Comparison of ENCODE assay signal across 13 mouse cellular contexts in the genomic region with DNA sequence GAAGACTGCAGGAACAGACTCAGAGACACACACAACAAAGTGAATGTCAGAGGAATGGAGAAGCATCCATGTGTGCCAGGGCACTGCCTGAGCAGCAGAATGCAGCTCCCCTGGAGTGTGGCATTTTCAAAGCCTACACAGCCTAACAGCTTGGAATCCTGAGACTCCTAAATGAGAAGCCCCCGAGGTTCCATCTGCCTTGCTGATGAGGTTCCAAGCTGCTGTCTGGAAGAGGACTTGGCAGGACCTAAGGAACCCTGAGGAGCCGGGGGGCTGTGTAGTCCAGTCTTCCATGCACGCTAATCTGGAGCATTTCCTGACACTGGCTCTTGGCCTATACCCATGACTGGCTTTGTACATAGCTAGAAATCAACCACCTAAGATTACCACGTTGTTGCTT.
DNase-seq lines count a peak whose midpoint lies in the region; ATAC-seq lines count a peak whose summit lies in the region.
"Had no signal": no experiment of that assay in that cellular context is flagged by ENCODE, and none has a peak within 500 bp of the region (broad histone marks: within the 10 kb centered on the region; RNA-seq: fewer than 3 reads in every experiment).

No protein-coding gene starts in this region.

- intact Hi-C loops in left cerebral cortex, postnatal 4 days (cut with DNase I) = no loop called here

- ATAC-seq in frontal cortex, adult (ENCODE audit: low TSS enrichment) = peak; percentile 59; the same call in 1 of the 2 replicates
- ATAC-seq: midbrain, embryonic 15.5 days had no signal

- DNase-seq in frontal cortex, postnatal 25 days (ENCODE audit: low spot score in 2 of 2) = no peak
- peak; percentile 84 for DNase-seq in cerebellum, adult 11 months
- DNase-seq in cerebellum, postnatal 4 days (ENCODE audit: low spot score in 2 of 2) = peak; percentile 23 to 59
- DNase-seq in left cerebral cortex, postnatal 4 days = peak; percentile 86
- no peak for DNase-seq in heart, adult 8-10 months (ENCODE audit: low spot score)
- no peak for DNase-seq in kidney, postnatal 25 days
- no peak for DNase-seq in kidney, adult 9 months
- DNase-seq: B cell, adult 2 months; gastrocnemius, adult 2 months; lung, postnatal 4 days; thymus, postnatal 14 days had no signal

Comparison
In these comparisons a context has a peak if more than half of its experiments do, and no peak if none do; other contexts are left out.
1. DNase-seq: peak in cerebellum, adult 11 months (single experiment), cerebellum, postnatal 4 days (2 of 2) and left cerebral cortex, postnatal 4 days (single experiment); none in frontal cortex, postnatal 25 days (0 of 2), heart, adult 8-10 months (single experiment), kidney, postnatal 25 days (0 of 2) and kidney, adult 9 months (single experiment).